Mouse (Mus musculus): Measurements from ENCODE around the gene Grid2. TPM values are rescaled to one million over a fixed set of nuclear protein-coding genes. Genes with fewer than 3 reads are reported as not detected.

Grid2 gene
- polyA plus RNA-seq, 1 experiment from 2014 or later: 1.9 TPM

GRCm38 (mm10) chr6:64607041-64607440 is 1351.4 kb downstream of the Grid2 start:
- no peaks in the 10 kb centered on the region for H3K27me3 ChIP-seq (ENCODE audit: control insufficient read depth, insufficient read depth, low read length)
- H3K4me3 ChIP-seq (ENCODE audit: low read depth, low read length): no peak overlapping the region
- H3K4me2 ChIP-seq: no peak overlapping the region
- H3K36me3 ChIP-seq (ENCODE audit: control insufficient read depth, insufficient read depth, low read length): no peaks in the 10 kb centered on the region
- no peaks in the 10 kb centered on the region for H3K4me1 ChIP-seq (ENCODE audit: control insufficient read depth, insufficient read depth, low read length)
- no peak overlapping the region for H3K27ac ChIP-seq (ENCODE audit: low read depth, low read length)
- 81% methylated on average over 1 of the region's 1 CpGs for WGBS
- no peak for ATAC-seq (ENCODE audit: low FRiP score)
- H3K9me3 ChIP-seq (ENCODE audit: control insufficient read depth, low read length): no peaks in the 10 kb centered on the region
- DNase-seq (ENCODE audit: low spot score, missing footprints): no peak
- no peak overlapping the region for H3K9ac ChIP-seq (ENCODE audit: low read length)

DNA sequence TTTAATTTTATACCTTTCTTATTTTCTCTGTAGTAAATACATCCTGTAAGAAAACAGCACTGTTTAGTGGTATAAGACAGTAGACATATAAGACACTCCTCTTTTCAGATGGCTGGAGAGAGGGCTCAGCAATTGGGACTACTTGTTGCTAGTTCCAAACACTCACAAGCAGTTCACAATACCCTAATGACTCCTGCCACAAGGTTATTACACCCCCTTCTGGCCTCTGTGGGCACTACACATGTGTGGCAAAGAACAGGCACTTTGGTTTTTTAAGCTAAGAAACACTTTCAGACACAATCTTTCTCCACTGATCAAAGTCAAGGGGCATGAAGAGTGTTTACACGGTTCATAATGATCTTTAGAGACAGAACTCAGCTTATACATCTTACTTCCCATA is 1352.3 kb downstream of the Grid2 start:
- DNase-seq (ENCODE audit: low spot score, missing footprints): peak; percentile 88
- no peaks in the 10 kb centered on the region for H3K27me3 ChIP-seq (ENCODE audit: control insufficient read depth, insufficient read depth, low read length)
- WGBS: 12% methylated on average over 1 of the region's 1 CpGs

DNA sequence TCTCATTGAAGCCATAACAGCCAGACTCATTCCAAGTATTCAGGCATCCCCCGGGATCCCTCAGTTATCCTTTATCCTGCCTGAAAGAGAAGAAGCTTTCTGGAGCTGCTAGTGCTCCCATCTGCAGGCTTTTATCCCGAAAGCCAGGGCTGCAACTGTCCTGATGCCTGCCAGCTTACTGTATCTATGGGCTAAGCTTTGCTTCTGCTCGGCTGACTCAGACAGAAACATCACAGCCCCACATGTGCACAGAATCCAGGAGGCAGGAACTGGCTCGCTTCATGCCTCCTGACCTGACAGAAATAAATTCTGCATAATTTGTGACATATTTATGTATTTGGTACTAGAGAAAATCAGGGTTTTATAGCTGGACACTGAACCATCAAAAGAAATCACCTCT is 1361.2 kb downstream of the Grid2 start:
- Histone ChIP-seq H3K4me2 (no peak overlapping the region), H3K27me3 (ENCODE audit: control insufficient read depth, insufficient read depth, low read length) (no peaks in the 10 kb centered on the region), H3K4me3 (ENCODE audit: low read depth, low read length) (no peak overlapping the region), H3K36me3 (ENCODE audit: control insufficient read depth, insufficient read depth, low read length) (no peaks in the 10 kb centered on the region), H3K9ac (ENCODE audit: low read length) (no peak overlapping the region), H3K4me1 (ENCODE audit: control insufficient read depth, insufficient read depth, low read length) (0 out of 2 replicates have a peak, but pooled peaks cover 2% of the 10 kb centered on the region), H3K27ac (ENCODE audit: low read depth, low read length) (no peak overlapping the region), H3K9me3 (ENCODE audit: control insufficient read depth, low read length) (no peaks in the 10 kb centered on the region)
- WGBS: 67% methylated on average over 4 of the region's 4 CpGs
- ATAC-seq (ENCODE audit: low FRiP score): no peak
- DNase-seq (ENCODE audit: low spot score, missing footprints): no peak

More for the DNA sequence above, 1352.3 kb downstream of the Grid2 start:
- Histone ChIP-seq H3K4me1 (ENCODE audit: control insufficient read depth, insufficient read depth, low read length) (no peaks in the 10 kb centered on the region), H3K36me3 (ENCODE audit: control insufficient read depth, insufficient read depth, low read length) (no peaks in the 10 kb centered on the region), H3K9ac (ENCODE audit: low read length) (no peak overlapping the region), H3K9me3 (ENCODE audit: control insufficient read depth, low read length) (no peaks in the 10 kb centered on the region), H3K4me2 (no peak overlapping the region), H3K4me3 (ENCODE audit: low read depth, low read length) (no peak overlapping the region), H3K27ac (ENCODE audit: low read depth, low read length) (no peak overlapping the region)
- no peak for ATAC-seq (ENCODE audit: low FRiP score)

DNA sequence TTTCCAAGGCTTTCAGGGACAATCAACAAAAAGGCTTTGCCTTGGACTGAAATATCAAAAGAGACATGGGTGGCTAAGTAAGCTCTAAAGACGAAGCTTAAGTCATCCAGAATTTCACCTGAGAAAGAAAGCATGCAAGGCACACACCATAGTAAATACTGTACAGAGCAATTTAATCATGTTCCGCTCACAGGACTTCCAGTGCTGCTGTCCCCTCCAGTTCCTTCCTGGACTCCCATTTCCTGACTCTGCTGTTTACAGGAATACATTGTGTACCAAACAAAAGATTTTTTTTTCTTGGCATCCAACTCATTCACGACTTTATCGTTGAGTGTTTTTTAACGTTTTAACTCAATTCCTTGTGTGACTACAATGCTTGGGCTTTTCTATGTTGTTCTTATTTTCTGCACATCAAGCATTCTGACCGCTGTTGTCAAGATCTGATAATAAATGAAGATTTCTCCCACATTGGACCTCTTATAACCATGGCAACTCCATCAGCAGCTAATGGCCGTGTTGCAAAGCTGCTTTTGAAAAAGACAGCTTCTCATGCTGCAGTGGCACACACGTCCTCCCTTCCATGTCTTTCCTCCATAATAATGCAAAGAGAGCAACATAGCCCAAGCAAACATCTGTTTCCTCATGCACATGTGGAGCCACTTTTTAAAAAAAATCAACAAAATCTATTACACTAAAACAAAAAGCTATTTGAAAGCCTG is 1361.9 kb downstream of the Grid2 start:
- Histone ChIP-seq H3K4me2 (no peak overlapping the region), H3K9me3 (ENCODE audit: control insufficient read depth, low read length) (no peaks in the 10 kb centered on the region), H3K4me1 (ENCODE audit: control insufficient read depth, insufficient read depth, low read length) (0 out of 2 replicates have a peak, but pooled peaks cover 2% of the 10 kb centered on the region), H3K4me3 (ENCODE audit: low read depth, low read length) (no peak overlapping the region), H3K27ac (ENCODE audit: low read depth, low read length) (no peak overlapping the region), H3K9ac (ENCODE audit: low read length) (no peak overlapping the region), H3K36me3 (ENCODE audit: control insufficient read depth, insufficient read depth, low read length) (no peaks in the 10 kb centered on the region), H3K27me3 (ENCODE audit: control insufficient read depth, insufficient read depth, low read length) (no peaks in the 10 kb centered on the region)
- WGBS: 75% methylated on average over 8 of the region's 8 CpGs
- ATAC-seq (ENCODE audit: low FRiP score) (no peak), DNase-seq (ENCODE audit: low spot score, missing footprints) (no peak)

GRCm38 (mm10) chr6:64623404-64623803 is 1367.7 kb downstream of the Grid2 start:
- Histone ChIP-seq H3K9ac (ENCODE audit: low read length) (no peak overlapping the region), H3K4me2 (no peak overlapping the region), H3K27ac (ENCODE audit: low read depth, low read length) (no peak overlapping the region), H3K4me1 (ENCODE audit: control insufficient read depth, insufficient read depth, low read length) (no peaks in the 10 kb centered on the region), H3K36me3 (ENCODE audit: control insufficient read depth, insufficient read depth, low read length) (no peaks in the 10 kb centered on the region), H3K27me3 (ENCODE audit: control insufficient read depth, insufficient read depth, low read length) (no peaks in the 10 kb centered on the region), H3K4me3 (ENCODE audit: low read depth, low read length) (no peak overlapping the region), H3K9me3 (ENCODE audit: control insufficient read depth, low read length) (no peaks in the 10 kb centered on the region)
- ATAC-seq (ENCODE audit: low FRiP score) (no peak), DNase-seq (ENCODE audit: low spot score, missing footprints) (no peak)
- WGBS: 51% methylated on average over 3 of the region's 3 CpGs

GRCm38 (mm10) chr6:64647661-64648060 is 1392.0 kb downstream of the Grid2 start:
- no peaks in the 10 kb centered on the region for H3K9me3 ChIP-seq (ENCODE audit: control insufficient read depth, low read length)
- no peak overlapping the region for H3K9ac ChIP-seq (ENCODE audit: low read length)
- no peaks in the 10 kb centered on the region for H3K27me3 ChIP-seq (ENCODE audit: control insufficient read depth, insufficient read depth, low read length)
- no peak for ATAC-seq (ENCODE audit: low FRiP score)
- H3K4me2 ChIP-seq: no peak overlapping the region
- no peak overlapping the region for H3K4me3 ChIP-seq (ENCODE audit: low read depth, low read length)
- no peak overlapping the region for H3K27ac ChIP-seq (ENCODE audit: low read depth, low read length)
- no peaks in the 10 kb centered on the region for H3K36me3 ChIP-seq (ENCODE audit: control insufficient read depth, insufficient read depth, low read length)
- peaks cover 9% of the 10 kb centered on the region for H3K4me1 ChIP-seq (ENCODE audit: control insufficient read depth, insufficient read depth, low read length)
- DNase-seq (ENCODE audit: low spot score, missing footprints): peak; percentile 59

DNA sequence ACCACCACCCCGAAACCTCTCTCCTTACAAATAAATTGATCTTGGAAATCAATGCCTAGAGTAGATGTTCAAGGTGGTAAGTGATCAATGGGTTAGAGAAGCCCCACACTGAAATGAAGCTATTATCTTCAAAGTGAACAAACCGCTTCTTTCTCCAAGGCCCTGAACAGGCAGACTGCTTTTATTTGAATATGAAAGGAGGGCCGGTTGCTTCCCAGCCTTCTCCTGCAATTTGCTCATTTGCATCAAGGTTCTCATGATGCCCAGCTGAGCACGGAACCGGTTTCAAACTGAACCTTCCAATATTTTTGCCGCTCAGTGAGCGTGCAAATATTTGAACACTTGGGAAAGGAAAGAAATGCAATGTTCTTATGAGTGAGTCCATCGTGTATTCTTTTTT is 1392.5 kb downstream of the Grid2 start:
- no peak overlapping the region for H3K27ac ChIP-seq (ENCODE audit: low read depth, low read length)
- WGBS: 34% methylated on average over 8 of the region's 8 CpGs
- ATAC-seq (ENCODE audit: low FRiP score) (no peak), DNase-seq (ENCODE audit: low spot score, missing footprints) (peak; percentile 68)
- H3K9ac ChIP-seq (ENCODE audit: low read length): no peak overlapping the region
- no peak overlapping the region for H3K4me2 ChIP-seq
- H3K4me1 ChIP-seq (ENCODE audit: control insufficient read depth, insufficient read depth, low read length): peaks cover 9% of the 10 kb centered on the region
- no peak overlapping the region for H3K4me3 ChIP-seq (ENCODE audit: low read depth, low read length)
- H3K9me3 ChIP-seq (ENCODE audit: control insufficient read depth, low read length): no peaks in the 10 kb centered on the region
- H3K27me3 ChIP-seq (ENCODE audit: control insufficient read depth, insufficient read depth, low read length): no peaks in the 10 kb centered on the region
- H3K36me3 ChIP-seq (ENCODE audit: control insufficient read depth, insufficient read depth, low read length): no peaks in the 10 kb centered on the region

DNA sequence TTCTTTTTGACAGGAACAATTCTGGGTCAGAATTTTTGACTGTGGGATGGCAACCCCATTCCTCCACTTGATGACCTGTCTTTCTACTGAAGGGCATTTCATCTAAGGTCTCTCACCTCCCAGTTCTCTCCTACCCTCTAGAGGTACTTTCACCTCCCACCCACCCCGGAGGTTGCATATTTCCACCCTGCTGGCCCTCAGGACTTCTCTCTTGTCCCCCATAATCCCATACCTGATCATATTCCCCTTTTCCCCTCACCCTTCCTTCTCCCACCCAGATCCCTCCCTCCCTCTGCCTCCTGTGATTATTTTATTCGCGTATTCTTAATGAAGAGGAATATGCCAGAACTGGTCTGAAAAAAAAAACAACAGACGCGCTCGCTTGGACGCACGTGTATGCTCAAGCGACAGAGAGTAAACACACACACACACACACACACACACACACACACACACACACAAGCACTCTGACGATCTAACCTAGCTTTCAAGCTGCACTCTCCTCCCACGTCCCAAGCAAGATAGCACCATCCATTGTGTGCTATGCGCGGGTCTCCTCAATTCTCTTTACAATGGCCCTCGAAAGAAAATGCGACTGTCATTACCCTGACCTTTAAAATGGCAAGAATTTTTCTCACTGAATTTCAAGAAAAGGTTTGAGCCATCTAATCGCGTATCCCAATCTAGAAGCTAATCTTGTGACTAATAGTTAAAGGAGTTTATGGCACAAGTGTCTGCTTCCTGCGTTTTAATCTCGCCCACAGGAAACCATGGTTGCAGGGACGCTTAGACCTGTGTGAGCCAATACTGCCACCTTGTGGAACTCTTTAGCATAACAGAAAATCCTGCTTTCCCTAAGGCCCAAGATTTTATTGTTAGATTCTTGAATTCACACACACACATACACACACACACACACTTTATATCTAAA is 1393.9 kb downstream of the Grid2 start:
- WGBS: 25% methylated on average over 20 of the region's 20 CpGs
- H3K27ac ChIP-seq (ENCODE audit: low read depth, low read length): no peak overlapping the region
- H3K9ac ChIP-seq (ENCODE audit: low read length): peak overlapping the region; percentile 53; the same call in 1 of the 2 replicates
- H3K9me3 ChIP-seq (ENCODE audit: control insufficient read depth, low read length): no peaks in the 10 kb centered on the region
- peak; percentile 98 for DNase-seq (ENCODE audit: low spot score, missing footprints)
- H3K36me3 ChIP-seq (ENCODE audit: control insufficient read depth, insufficient read depth, low read length): no peaks in the 10 kb centered on the region
- H3K27me3 ChIP-seq (ENCODE audit: control insufficient read depth, insufficient read depth, low read length): no peaks in the 10 kb centered on the region
- peaks cover 9% of the 10 kb centered on the region for H3K4me1 ChIP-seq (ENCODE audit: control insufficient read depth, insufficient read depth, low read length)
- H3K4me3 ChIP-seq (ENCODE audit: low read depth, low read length): peak overlapping the region; percentile 18; the same call in 1 of the 2 replicates
- ATAC-seq (ENCODE audit: low FRiP score): peak; percentile 85
- peak overlapping the region; percentile 35 for H3K4me2 ChIP-seq

- peaks cover 9% of the 10 kb centered on the region for H3K4me1 ChIP-seq (ENCODE audit: control insufficient read depth, insufficient read depth, low read length)
- no peaks in the 10 kb centered on the region for H3K9me3 ChIP-seq (ENCODE audit: control insufficient read depth, low read length)
- ATAC-seq (ENCODE audit: low FRiP score) (peak; percentile 23; the same call in 1 of the 2 replicates), DNase-seq (ENCODE audit: low spot score, missing footprints) (peak; percentile 85)
- H3K27me3 ChIP-seq (ENCODE audit: control insufficient read depth, insufficient read depth, low read length): no peaks in the 10 kb centered on the region
- H3K9ac ChIP-seq (ENCODE audit: low read length): no peak overlapping the region
- H3K4me3 ChIP-seq (ENCODE audit: low read depth, low read length): no peak overlapping the region
- 8% methylated on average over 7 of the region's 7 CpGs for WGBS
- H3K4me2 ChIP-seq: peak overlapping the region; percentile 27
- no peak overlapping the region for H3K27ac ChIP-seq (ENCODE audit: low read depth, low read length)
- H3K36me3 ChIP-seq (ENCODE audit: control insufficient read depth, insufficient read depth, low read length): no peaks in the 10 kb centered on the region
These were observed 1395.1 kb downstream of the Grid2 start for GRCm38 (mm10) chr6:64650765-64651164.

All from midbrain, embryonic 11.5 days (tissue).